Mouse (Mus musculus) retina, embryonic 14.5 days (tissue): ENCODE measurements around the gene Epb41l5.

Experiments
- DNase-seq: peaks from one replicate; pipeline ENCODE4 v3.0.0-alpha.2; 2015; ENCODE audit warnings: low spot score

The Epb41l5 gene

DNA sequence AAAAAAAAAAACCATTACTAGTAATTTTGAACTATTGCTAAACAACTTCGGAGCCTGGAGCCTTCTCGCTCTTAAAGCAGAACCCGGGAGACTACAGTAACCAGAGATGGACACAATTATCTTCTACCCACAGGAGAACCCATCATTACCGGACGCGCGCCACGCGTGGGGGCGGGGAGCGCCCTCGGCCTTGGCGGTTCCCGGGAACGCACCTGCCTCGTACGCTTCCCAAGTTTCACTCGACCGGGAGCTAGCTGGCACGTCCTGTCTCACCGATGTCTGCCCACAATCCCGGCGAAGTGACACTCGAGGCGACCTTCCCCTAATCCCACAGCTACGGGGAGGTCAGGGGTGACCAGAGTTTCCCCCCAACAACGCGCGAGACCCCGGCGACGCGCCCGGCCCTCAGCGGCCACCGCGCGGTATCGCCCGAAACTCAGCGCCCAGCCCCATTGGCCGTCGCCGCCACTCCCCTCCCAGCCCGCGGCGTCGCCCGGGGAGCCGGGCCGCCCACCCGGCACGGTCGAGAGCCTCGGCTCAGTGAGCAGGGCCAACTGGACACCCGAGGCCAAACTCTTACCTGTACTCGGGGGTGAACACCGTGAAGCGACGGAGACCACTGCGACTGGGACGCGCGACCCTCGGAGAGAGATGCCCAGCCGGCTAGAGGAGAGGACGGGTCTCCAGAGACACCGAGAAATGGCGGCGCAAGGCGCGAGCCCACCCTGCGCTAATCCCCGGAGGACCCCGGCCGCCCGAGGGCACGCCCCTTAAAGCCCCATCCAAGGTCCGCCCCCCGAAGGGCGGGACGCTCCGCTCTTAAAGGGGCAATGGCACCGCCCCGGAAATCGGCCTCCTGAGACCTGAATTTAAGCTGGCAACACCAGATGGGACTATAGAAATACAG, at the start of gene Epb41l5:
TSS of gene Epb41l5 (minus strand) at position 796 of the 907 bp plus-strand sequence.
- DNase-seq = peak; percentile 96

DNA sequence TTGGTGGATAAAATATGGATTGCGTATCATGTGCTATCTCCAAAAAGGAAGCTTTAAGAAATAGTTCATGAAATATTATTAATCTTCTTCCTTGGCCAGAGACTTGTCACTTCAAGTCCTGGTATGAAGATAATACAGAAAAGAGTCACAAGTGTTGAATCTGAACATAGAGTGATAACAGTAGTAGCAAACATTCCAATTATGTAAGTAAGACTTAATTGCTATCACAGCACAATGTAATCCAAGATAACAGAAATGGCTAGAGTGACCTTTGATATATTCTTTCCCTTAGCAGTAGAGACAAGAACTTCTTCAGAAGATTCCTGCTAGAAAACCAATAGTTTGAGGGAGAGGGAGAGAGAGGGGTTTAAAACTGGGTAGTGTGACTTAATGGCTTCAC, 48.1 kb upstream of the Epb41l5 start:
- no peak for DNase-seq

DNA sequence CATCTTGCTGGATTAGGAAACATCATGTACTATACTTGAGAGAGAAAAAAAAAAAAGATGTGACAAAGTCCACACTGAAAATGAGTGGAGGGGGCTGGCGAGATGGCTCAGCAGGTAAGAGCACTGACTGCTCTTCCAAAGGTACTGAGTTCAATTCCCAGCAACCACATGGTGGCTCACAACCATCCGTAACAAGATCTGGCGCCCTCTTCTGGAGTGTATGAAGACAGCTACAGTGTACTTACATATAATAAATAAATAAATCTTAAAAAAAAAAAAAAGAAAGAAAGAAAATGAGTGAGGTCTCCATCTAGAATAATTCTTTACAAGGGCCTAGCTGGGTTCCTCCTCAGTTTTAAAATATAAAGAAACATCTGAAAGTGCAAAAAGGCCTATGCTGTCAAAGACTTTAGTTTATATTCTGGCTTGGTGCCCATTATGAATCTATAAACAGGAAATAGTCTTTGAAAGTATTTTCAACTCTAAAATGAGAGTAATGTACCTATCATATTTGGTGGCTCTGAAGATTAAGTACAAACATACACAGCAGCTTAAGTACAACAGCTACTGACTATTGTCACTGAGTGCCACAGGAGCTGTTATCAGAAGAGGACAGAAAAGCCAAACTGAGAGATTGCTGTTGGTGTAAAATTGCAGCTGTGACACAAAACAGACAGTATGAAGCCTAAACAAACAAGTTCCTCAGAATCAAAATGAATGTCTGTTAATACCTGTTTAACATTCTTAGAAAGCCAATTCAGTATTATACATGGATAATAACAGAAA, 37.2 kb upstream of the Epb41l5 start:
- no peak for DNase-seq

DNA sequence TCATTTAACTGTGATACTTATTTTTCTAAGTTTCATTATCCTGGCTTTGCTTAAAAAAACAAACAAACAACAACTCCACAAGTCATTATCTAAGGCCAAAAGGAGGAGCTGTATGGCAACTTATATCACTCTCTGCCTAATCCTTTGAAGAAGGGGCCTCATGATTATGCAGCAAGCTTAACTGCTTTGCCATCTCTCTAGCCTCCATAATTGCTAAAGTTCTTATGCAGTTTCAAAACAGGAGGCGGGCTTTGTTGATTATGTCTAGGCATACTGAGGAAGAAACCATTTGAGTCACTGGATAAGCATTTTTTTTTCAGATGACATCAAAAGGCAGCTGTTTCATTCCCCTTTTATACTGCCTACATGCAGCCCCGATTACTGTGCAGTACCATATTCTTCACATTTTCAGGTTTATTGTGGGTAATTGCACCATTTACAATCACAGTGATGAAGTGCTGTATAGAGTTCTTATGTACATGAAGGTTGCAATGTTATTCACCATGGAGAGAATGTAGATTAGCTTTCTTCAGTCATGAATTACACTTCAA, 32.9 kb upstream of the Epb41l5 start:
- no peak for DNase-seq

DNA sequence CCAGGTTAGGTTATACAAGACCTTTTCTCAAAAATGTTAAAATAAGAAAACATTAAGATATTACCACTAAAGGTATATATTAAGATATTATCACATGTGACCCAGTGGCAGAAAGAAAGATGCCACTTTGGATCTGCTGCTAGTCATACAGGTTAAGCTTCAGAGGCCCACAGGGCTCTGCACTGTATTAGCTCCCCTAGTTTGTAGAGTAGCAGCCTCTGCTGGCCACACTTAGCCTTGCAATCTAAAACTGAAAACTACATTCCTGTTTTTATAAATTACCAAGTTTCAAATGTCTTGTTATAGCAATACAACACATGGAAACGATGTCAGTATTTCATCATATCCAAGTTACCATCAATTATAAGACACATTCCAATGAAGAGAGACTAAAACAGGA, 26.2 kb upstream of the Epb41l5 start:
- DNase-seq = peak; percentile 65

DNA sequence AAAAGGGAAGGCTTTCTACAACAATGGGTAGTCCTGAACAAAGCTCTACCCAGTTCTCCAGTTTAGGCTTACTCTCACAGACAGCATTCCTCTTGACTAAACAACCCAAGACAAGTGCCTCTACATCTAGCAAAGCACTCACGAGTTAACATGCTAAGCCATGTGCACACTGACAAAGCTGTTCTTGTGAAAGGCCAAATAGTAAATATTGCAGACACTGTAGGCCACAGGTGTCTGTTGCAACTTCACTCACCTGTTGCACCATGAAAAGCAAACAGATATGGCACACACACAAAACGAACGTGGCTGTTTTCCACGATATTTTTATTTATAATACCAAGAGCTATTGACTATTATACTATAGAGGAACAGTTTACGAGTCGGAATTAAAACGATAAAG, 18.1 kb upstream of the Epb41l5 start:
- no peak for DNase-seq

DNA sequence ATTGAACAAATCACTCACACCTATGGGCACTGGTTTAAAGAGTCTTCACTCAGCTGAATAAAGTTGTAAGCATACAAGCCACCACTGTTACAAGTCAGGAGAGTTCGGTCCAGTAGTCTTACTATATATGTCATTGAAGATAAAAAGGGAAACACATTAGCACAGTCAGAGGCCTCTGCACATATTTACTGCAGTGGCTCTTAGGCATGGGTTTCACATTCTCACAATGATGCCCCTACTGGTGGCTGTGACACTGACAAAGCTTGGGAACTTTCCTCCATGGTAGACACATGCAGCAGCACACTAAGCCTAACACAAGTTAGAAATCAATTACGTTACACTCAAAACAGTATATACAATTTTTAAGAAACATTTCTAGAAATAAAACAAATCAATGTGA, 5.5 kb upstream of the Epb41l5 start:
- DNase-seq = no peak

DNA sequence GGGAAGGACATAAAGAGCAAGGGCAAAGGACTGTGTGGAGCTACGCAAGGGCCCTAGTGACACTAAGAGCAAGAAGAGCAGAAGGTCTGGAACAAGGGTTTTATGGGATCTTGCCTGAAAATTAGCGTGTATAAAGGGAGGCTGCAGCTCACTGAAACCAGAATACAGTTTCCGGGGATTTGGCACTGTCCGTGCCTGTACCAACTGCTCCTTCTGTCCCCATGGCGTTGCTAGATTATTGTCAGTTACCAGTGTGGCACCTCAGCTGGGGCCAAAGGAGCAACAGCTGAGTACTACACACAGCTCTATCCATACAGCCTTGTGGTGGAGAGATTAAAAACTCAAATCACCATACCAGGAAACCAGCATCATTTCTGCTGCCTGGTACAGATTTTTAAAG, 1.6 kb upstream of the Epb41l5 start:
- DNase-seq = no peak

DNA sequence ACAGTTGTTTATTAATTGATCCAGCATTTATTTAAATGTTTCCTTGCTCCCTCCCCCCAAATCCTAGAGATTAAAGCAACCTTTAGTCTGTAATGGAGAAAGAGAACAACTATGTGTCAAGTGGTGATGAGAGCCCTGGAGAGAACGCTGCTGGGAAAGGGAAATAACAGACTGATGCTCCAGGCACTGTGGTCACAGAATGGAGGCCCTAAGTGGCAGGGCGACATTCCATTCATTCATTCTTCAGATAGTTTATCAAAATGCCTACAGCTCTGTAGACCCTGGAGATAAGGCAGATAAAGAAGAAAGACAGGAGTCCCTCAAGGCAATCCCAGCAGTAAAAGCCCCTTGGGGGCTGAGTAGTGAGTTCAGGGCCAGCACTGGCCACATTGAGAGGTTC, 827 bp upstream of the Epb41l5 start:
- no peak for DNase-seq

DNA sequence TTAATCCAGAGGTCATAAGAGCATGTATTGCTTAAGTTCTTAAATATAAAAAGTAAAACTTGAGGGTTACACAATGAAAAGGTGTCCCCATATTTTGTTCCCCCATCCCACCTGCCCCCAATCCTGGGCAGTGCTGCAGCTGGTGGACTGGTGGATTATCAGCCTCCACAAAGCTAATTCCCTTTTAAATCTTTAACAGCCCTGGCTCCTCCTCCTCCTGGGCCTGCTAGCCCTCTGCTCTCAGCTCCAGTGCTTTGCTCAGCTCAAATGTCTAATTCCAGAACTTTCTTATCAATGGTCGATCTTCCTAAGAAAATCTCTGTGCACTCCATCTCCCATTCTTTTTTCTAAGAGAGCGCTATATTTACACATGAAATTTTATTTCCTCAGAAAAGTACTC, 2.4 kb downstream of the Epb41l5 start:
- peak; percentile 23 for DNase-seq

DNA sequence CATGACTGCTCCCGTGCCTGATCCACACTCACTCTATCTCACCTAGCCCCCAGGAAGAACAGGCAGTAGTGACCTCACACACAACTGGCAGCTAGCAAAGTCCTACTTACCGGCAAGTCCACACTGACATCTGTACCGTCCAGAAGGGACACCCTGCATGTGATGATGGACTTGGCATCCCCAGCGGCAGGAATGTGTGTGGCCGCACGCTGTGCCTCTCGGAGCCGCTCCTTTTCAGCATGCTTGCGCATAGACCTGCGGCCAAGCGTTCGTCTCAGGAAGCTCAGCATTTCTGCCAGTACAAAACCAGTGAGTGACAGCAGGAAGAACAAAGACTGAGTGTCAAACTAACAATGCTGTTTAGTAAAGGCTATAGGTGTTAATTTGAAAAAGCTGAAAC, 6.4 kb downstream of the Epb41l5 start:
- peak; percentile 67 for DNase-seq

DNA sequence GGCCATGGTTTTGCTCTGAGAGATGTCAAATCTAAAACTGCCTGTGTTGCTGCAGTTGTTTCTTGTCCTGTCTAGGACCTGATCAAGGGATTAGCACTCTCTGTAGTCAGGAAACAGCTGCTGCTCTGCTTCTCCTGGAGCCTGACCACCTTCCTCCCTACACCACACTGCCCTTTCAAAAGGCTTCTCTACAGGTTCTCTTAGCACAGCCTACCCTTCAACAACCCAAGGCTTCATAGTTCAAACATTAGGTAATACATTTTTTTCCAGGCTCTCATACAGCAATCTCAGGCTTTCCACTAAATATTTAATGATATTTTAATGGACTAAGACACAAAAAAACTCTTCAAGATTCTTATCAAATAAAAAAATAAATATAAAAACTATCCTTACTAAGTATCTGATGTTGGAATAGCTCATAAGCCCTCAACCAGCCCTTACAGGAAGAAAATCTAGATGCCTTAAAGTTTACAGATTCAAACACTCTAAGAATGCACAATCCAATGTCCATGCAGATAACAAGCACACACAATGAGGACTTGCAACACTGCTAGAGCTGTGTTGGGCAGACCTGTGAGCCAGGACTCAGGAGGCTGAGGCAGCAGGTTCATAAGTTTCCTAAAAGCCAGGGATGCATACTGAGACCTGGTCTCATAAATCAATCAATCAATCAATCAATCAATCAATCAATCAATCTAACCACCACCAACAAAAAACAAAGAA, 7.5 kb downstream of the Epb41l5 start:
- DNase-seq = no peak

DNA sequence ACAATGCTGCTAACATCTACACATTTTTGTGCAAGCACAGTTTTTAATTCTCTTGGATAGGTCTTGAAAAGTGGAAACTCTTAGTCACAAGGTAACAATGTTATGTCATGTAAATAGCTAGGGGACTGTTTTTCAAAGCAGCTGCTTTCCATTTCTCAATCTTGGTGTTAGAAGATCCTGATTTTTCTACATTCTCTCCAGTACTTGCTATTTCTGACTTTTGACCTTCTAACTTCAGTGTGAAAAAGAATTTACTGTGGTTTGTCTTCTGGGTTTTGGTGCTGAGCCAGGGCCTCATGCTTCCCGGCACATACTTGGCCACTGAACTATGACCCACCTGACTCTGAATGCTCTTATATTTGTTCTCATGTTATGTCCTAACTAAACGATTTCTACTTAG, 8.8 kb downstream of the Epb41l5 start:
- DNase-seq = no peak

DNA sequence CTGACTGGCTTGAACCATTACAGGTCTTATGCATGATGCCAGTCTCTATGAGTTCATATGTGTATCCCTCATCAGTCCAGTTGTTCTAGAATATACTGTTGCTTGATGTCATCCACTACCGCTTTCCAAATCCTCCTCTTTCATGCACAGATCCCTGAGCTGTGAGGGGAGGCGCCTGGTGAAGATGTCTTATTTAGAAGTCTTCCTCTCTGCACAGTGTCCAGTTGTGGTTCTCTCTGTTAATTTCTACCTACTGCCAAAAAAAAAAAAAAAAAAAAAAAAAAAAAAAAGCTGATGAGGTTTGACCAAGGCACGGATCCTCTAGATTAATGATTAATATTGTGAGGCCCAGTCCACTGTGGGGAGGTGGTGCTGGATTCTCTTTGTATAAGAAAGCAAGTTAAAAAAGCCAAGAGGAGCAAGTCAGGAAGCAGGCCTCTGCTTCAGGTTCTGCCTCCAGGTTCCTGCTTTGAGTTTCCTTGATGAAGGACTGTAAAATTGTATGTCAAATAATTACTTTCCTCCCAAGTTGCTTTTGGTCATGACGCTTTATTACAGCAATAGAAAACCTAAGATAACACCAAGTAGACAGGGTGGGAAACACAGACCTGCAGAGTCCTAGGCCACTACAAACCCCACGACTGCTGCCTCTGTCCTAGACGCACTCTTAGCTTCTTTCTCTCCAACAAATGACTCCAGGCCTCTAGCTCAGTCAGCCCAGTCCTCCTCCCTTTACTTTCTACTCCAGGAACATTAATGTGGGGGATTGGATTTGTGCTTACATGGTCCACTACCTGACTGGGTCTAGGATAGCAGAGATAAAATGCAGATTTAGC, 11.4 kb downstream of the Epb41l5 start:
- no peak for DNase-seq

DNA sequence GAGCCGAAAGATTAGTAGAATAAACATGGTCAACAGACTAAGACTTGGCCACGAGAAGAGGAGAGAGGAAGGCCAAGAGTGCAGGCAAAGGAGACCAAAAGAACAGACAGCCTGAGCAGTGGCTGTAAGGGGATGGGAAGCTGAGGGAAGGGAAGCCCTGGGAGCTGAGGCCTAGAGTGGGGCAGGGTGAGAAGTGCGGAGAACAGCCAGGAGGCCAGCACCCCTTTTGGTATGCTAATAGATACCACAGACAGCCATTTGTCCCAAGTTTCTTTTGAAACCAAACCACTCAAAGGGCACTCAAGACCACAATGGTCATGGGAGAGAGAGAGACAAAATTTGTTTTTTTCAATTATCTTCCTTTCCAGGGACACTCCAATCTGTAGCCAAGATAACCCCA, 14.1 kb downstream of the Epb41l5 start:
- DNase-seq = no peak

DNA sequence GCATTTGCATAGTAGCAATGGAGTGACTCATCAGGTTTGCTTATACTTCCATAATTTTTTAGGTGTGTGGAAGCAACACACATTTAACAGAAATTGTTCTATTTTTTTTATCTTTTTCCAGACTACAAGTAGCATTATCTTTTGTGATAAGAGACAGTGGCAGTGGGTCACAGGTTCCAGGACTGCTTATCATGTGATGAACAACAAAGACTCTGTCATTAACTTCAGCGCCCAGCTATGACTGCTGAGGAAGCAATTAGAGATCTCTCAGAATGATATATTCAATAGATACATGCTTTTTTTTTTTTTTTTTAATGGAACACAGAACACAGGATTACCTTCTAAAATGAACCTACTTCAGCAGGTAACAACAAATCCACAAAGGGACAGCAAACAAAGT, 18.4 kb downstream of the Epb41l5 start:
- no peak for DNase-seq

DNA sequence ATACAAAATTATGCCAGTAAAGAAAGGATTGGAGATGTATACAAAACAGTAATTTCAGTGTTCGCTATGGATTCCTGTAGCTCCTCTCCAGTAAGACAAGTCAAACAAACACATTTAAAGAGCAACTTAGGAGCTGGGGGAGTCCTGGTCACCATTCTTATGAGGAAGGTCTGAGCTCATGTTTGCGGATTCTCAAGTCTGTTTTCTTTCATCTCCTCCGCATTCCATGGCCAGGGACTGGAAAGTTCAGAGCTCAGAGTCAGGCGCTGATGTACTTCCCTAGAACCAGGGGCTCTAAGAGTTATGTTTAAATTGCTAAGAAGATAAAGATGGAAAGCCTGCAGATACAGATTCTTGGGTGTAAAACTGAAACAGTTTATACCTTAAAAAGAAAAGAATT, 22.0 kb downstream of the Epb41l5 start:
- no peak for DNase-seq

DNA sequence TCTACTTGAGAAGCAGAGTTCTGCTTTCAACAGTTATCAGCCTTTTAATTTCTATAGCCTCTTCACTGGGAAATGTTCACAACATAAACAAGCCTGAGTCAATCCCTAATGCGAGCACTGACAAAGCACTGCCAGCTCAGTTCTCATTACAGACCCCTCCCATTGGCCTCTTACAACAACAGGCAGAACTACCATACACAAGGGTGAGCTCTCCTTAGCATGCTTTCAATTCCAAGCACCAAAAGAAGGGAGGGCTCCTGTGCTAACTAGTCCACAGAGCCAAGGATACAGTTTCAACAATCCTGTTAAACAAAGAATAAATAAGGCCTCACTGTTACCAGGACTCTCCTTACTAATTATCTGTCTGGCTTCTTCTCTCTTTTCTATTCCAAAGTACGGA, 24.4 kb downstream of the Epb41l5 start:
- peak; percentile 18 for DNase-seq

DNA sequence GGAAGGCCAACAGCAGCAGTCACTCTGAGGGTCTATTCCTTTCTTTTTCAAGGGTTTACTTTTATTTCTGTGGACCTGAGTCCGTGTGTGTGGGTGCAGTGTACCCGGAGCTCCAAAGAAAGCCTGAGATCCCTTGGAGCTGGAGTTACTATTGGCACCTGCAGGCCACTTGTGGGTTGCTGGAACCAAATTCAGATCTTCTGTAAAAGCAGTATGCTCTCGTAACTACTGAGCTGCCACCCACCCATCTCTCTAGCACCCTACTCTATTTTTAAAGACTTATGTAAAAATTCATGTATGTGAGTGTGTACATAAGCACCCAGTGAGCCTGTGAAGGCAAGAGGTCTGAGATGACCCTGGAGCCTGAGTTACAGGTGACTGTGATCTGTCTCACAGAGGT, 43.4 kb downstream of the Epb41l5 start:
- DNase-seq = no peak

DNA sequence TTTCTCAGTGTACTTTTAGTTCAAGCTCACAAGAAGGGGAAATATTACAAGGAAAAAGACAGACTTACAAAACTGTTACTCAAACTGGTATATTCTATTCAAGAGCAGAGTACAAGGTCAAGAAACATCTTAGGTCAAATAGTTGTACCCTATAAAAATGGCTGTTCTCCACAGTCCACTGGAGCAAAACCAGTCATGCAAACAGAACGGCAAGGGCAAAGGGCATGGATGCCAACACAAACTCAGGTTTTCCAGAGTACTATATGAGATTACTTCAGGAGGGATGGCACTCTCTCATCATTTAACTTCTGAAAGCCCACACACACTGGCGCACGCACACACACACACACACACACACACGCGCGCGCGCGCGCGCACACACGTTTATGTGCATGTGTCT, 46.4 kb downstream of the Epb41l5 start:
- DNase-seq = no peak

DNA sequence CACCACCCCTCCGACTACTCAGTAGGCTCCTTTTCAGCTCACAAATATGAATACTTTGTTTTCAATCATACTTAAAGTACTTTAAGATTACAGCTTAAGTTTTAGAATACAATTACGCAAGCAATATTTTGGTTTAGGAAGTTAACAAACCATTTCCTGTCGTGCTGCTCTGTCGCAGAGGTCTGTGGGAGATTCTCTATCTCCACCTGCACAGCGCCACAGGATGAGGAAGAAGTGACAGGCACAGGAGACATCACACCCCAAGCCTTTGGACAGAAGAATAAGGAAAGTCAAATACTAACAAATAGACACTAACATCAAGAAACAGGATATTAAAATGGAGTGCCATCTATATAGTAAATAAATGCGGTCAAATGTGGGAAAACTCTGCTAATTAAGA, 49.9 kb downstream of the Epb41l5 start:
- DNase-seq = no peak
